Mouse (Mus musculus): ENCODE measurements around the gene Ccdc13. TPM values are rescaled to one million over a fixed set of nuclear protein-coding genes. Genes with fewer than 3 reads are reported as not detected.

Gene Ccdc13
- total RNA-seq, 2 experiments from 2014 or later: 0.36 TPM; not detected in 1

DNA sequence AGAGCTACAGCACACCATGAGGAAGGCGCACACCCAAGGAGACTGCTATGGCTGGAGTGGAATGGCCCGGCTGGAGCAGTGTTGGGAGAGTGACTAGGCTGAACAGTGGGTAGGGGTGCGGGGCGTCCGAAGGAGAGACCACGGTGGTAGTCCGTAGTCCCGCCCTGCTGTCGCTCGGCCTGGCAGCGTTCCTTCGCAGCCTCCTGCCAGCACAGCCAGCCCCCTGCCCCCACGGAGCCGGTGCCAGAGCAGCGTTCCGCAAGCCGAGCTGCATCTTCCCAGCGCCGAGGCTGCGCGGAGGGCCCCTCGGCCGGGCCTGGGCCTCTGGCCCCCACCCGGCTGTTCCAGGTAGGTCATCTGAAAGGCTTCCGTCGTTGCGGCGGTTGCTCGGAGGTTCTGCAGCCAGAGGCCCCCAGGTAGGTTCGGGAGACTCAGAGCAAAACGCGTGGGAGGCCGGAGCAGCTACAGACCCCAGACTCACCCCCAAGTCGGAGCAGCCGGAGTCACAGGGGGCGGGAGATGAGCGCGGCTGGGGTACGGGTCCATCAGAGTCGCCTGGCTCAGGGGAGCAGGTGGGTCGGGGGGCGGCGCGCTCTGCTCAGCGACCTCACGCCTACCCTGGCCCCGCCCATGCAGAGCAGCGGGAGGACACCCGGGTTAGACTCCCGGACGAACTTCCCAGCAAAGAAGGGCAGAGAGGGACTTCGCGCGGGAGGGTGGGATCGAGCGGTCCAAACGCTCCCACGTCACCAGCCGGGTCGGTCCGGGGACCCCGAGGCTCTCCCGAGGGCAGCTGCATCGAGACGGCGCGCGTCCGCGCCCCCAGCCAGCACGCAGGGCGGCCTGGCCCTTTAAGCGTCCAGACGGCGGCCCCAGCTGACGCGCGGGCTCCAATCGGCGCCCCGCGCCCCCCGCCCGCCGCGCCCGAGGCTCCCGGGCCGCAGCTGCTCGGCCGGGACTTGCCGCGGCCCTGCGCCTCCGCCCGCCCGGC is 79.9 kb downstream of the Ccdc13 start, which contains the start of gene Zfp651:
Gene Zfp651 (plus strand): TSS at position 240 of the 991 bp plus-strand sequence.
- peak; percentile 58 to 66 for DNase-seq

DNA sequence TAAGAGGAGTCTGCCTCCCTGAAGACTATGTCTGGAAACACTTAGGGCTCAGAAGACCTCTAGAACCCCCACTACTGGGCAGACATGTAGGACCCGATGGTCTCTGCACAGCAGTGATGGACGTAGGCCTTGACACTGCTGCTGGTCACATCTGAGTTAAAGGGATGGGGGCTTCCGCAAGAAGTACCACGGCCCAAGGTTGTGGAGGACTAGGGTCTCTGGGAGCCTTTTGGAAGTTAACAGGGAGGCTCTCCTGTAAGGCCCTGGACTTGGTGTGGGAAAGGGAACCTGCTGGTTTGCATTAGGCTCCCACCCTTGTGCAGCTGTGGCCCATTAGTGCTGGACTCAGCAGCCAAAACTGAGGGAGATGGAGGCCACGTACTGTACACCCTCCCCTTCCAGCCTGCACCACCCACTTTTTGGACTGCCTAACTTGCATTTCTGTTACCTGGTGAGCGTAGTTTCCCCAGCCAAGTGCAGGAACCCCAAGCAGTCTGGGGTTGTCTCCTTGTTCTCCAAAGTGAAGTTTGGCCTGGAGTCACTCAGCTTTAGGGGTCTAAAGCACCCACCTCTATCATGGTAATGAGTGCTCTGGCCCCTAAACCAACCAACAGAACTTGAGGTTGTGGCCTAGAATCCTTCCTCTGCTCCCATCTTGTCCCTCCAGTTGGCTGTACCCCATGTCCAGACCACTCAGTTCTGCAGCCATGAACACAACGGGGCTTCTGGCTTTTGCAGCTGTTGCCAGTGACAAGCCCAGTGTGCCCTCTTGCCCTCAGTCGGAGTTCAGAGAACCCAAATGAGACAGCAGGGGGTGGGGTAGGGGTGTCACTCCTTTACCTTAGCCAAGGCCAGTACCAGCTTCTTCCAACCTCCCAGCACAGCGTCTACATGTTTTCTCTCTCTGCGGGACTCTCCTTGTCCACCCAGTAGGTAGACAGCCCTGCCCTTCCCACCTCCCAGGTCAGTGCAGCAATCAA is 81.1 kb downstream of the Ccdc13 start:
- peak in 1 of 2 experiments; percentile 35 for DNase-seq

DNA sequence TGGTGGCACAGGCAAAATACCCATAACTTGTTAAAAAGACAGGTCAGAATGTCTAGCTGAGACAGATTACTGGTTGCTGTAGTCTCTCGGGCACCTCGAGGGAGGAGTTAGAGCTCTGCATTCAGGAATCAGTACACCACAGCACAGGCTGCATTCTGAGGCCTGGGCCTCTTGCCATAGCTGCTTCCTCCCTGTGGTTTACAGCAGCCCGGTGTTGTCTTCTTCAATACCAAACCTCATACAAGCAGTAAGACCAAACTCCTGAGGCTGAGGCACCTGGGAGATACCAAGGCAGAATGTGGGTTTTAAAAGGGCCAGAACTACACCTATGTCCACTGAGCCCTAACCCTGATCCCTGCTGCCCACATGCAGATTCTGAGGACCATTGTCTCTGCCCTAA is 81.8 kb downstream of the Ccdc13 start:
- peak in 1 of 2 experiments; percentile 25 for DNase-seq

DNA sequence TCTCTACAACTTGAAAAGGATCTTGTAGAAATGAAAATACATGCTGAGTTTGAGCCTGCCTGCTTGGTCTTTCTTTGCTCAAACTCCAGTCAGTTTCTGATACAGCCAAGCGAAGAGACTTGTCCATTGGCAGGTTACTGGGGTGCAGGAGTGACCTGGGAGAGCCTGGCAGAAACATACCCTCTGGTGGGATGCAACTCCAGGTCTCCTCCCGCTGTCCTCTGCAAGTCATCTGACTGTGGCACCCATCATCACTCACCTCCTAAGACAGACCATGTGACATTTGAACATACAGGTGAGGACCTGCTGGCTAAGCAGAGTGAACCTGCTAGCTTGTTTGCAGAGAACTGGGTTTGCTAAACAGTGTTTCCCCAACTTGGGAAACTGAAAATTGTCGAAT is 82.5 kb downstream of the Ccdc13 start:
- no peak for DNase-seq

DNA sequence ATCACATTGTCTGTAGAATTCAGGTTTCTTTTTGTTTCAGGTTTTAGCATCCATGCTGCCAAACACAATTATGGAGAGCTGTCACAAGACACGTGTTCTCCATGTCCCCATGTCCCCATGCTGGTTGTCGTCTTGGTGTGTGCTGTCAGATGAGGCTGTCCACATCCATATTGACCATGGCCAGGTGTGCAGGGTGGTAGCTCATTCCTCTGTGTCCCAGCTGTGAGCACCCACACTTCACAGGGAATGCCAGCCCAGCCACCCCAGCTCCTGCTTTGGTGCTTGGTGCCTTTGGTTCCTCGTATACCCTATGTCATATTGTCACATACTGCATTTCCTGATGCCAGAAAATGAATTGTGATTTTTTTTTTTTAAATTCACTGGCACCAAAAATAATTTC is 84.6 kb downstream of the Ccdc13 start:
- DNase-seq: no peak

DNA sequence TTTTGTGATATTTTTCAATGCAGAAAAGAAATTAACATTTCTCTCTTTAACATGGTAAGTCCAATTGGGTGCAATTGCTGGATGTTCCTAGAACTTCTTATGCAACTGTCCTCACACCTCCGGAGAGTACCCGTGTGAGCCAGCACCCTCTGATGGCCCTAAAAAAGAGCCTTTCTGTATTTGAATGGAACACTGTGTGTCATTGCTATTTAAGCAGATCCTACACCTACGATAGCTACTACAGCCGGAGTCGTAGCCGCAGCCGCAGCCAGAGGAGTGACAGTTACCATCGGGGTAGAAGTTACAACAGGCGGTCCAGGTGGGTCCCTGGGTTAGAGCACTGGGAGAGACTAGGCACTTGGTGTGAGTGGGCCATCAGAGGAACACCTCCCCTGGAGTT is 86.5 kb downstream of the Ccdc13 start:
- no peak for DNase-seq

Other genes starting within 250 kb of the Ccdc13 start
- gene Lyzl4, start 197.4 kb downstream of the Ccdc13 start, total RNA-seq (2021): not detected
- gene Vipr1, start 196.7 kb downstream of the Ccdc13 start, total RNA-seq (2021): 1 to 10 TPM; 1.3 to 1.7 TPM
- 1 to 10 TPM; 5.2 to 6.2 TPM for gene Sec22c, start 134.0 kb downstream of the Ccdc13 start, total RNA-seq (2021)
- 100 to 1,000 TPM; 117 to 129 TPM for gene Ss18l2, start 129.1 kb downstream of the Ccdc13 start, total RNA-seq (2021)
- gene Nktr, start 120.3 kb downstream of the Ccdc13 start, total RNA-seq (2021): 10 to 100 TPM; 26.2 to 32.4 TPM
- gene Zfp651, start 80.1 kb downstream of the Ccdc13 start, total RNA-seq (2021): 100 to 1,000 TPM; 108 to 109 TPM
- gene Klhl40, start 61.9 kb downstream of the Ccdc13 start, total RNA-seq (2021): 10 to 100 TPM; 17.8 to 20.5 TPM
- 100 to 1,000 TPM in 1 of 2 experiments, 10 to 100 TPM in 1; 95.1 to 119 TPM for gene Hhatl, start 47.0 kb downstream of the Ccdc13 start, total RNA-seq (2021)
- 100 to 1,000 TPM; 202 to 214 TPM for gene Higd1a, start 18.9 kb upstream of the Ccdc13 start, total RNA-seq (2021)
- 1 to 10 TPM; 1.2 to 1.4 TPM for gene Ackr2, start 58.9 kb upstream of the Ccdc13 start, total RNA-seq (2021)
- gene Cyp8b1, start 76.8 kb upstream of the Ccdc13 start, total RNA-seq (2021): not detected
- gene Fam198a, start 111.5 kb upstream of the Ccdc13 start, total RNA-seq (2021): under 1 TPM; 0.26 to 0.47 TPM
- gene Pomgnt2, start 157.6 kb upstream of the Ccdc13 start, total RNA-seq (2021): 10 to 100 TPM; 14.7 to 16.6 TPM